Mouse (Mus musculus) lung, embryonic 15.5 days (tissue): ENCODE data around the gene Zfp101. TPM values are rescaled to one million over a fixed set of nuclear protein-coding genes. Genes with fewer than 3 reads are reported as not detected.

Experiments
- polyA plus RNA-seq: library from polyadenylated mRNA; unstranded; fragments of >200 nt; fragmentation: Nextera tagmentation; extraction: Ambion mirVana; gene quantifications from 2 replicates; pipeline ENCODE4 v1.2.1, GENCODE M21; 2015

The Zfp101 gene
- polyA plus RNA-seq, 1 experiment from 2014 or later: 17.8 TPM

Other genes starting within 250 kb of the Zfp101 start
- gene Olfr55, start 226.2 kb downstream of the Zfp101 start, polyA plus RNA-seq: not detected in 2 replicates
- gene Olfr239, start 203.3 kb downstream of the Zfp101 start, polyA plus RNA-seq: not detected in 2 replicates
- gene Olfr1564, start 173.0 kb downstream of the Zfp101 start, polyA plus RNA-seq: not detected in 2 replicates
- 18.8 and 19.0 TPM in 2 replicates for gene Zfp955a, start 139.5 kb downstream of the Zfp101 start, polyA plus RNA-seq
- not detected in 2 replicates for gene Olfr63, start 130.0 kb downstream of the Zfp101 start, polyA plus RNA-seq
- gene Zfp955b, start 105.1 kb downstream of the Zfp101 start, polyA plus RNA-seq: 12.7 and 13.3 TPM in 2 replicates
- gene Zfp81, start 35.8 kb downstream of the Zfp101 start, polyA plus RNA-seq: 9.8 and 11.1 TPM in 2 replicates
- gene Actl9, start 38.3 kb upstream of the Zfp101 start, polyA plus RNA-seq: not detected in 2 replicates
- gene Adamts10, start 129.6 kb upstream of the Zfp101 start, polyA plus RNA-seq: 119 and 142 TPM in 2 replicates
- gene Myo1f, start 161.1 kb upstream of the Zfp101 start, polyA plus RNA-seq: 4.6 and 5.2 TPM in 2 replicates
- gene Zfp414, start 234.4 kb upstream of the Zfp101 start, polyA plus RNA-seq: 36.6 and 40.6 TPM in 2 replicates
- gene Pram1, start 243.4 kb upstream of the Zfp101 start, polyA plus RNA-seq: 0.97 and 1.1 TPM in 2 replicates